Mouse (Mus musculus) forebrain, embryonic 11.5 days (tissue): ENCODE data around the gene C1rl. TPM values are rescaled to one million over a fixed set of nuclear protein-coding genes. Genes with fewer than 3 reads are reported as not detected.
A peak's percentile ranks its signal among the peaks of the same experiment; 100 is the strongest.

Experiments used
- ATAC-seq: fragments of 200-750 bp; cut with Nextera tagmentation; replicated peaks from 2 replicates; pipeline ENCODE4 v1.8.0; 2017; ENCODE audit warnings: moderate TSS enrichment; ENCODE audit not compliant: low FRiP score
- DNase-seq: peaks from one replicate; pipeline ENCODE4 v3.0.0-alpha.2; 2017; ENCODE audit warnings: low spot score
- H3K27ac ChIP-seq: fragments of 300-500 bp; sonication (generic); 2 replicates; pipeline ENCODE4 v1.5.1; 2014; ENCODE audit warnings: low read depth, low read length
- H3K27me3 ChIP-seq: fragments of 300-500 bp; sonication (generic); 2 replicates; pipeline ENCODE4 v1.6.1; 2014; ENCODE audit warnings: mild to moderate bottlenecking, low read length, mixed read lengths; ENCODE audit not compliant: control insufficient read depth, insufficient read depth
- H3K36me3 ChIP-seq: fragments of 300-500 bp; sonication (generic); 2 replicates; pipeline ENCODE4 v1.6.1; 2014; ENCODE audit warnings: mild to moderate bottlenecking, low read length, moderate library complexity, mixed read lengths; ENCODE audit not compliant: control insufficient read depth, insufficient read depth
- H3K4me1 ChIP-seq: fragments of 300-500 bp; sonication (generic); replicated peaks from 2 replicates; pipeline ENCODE4 v1.6.1; 2014; ENCODE audit warnings: low read length, mixed read lengths; ENCODE audit not compliant: control insufficient read depth, insufficient read depth
- H3K4me2 ChIP-seq: fragments of 300-500 bp; sonication (generic); 2 replicates; pipeline ENCODE4 v1.6.1; 2014; ENCODE audit warnings: low read depth, mild to moderate bottlenecking, low read length, moderate library complexity, mixed read lengths; ENCODE audit not compliant: severe bottlenecking
- H3K4me3 ChIP-seq: fragments of 300-500 bp; sonication (generic); 2 replicates; pipeline ENCODE4 v1.5.1; 2014; ENCODE audit warnings: low read depth, low read length
- H3K9ac ChIP-seq: fragments of 300-500 bp; sonication (generic); 2 replicates; pipeline ENCODE4 v1.6.1; 2014; ENCODE audit warnings: low read length
- H3K9me3 ChIP-seq: fragments of 300-500 bp; sonication (generic); 2 replicates; pipeline ENCODE4 v1.6.1; 2016; ENCODE audit warnings: low read length, mixed read lengths; ENCODE audit not compliant: control insufficient read depth
- WGBS: fragments of 180-500 bp; shearing (Covaris S2); extraction: QIAGEN DNeasy Blood & Tissue Kit; methylation state at CpG from one replicate; pipeline ENCODE4 v1.1.7; 2014; 5-methylcytosine and 5-hydroxymethylcytosine counted together
- polyA plus RNA-seq: library from polyadenylated mRNA; unstranded; fragments of >200 nt; fragmentation: Nextera tagmentation; extraction: Ambion mirVana; gene quantifications from 2 replicates; pipeline ENCODE4 v1.2.1, GENCODE M21; 2014

The C1rl gene
- 0.08 and 0.21 TPM in 2 replicates for polyA plus RNA-seq

DNA sequence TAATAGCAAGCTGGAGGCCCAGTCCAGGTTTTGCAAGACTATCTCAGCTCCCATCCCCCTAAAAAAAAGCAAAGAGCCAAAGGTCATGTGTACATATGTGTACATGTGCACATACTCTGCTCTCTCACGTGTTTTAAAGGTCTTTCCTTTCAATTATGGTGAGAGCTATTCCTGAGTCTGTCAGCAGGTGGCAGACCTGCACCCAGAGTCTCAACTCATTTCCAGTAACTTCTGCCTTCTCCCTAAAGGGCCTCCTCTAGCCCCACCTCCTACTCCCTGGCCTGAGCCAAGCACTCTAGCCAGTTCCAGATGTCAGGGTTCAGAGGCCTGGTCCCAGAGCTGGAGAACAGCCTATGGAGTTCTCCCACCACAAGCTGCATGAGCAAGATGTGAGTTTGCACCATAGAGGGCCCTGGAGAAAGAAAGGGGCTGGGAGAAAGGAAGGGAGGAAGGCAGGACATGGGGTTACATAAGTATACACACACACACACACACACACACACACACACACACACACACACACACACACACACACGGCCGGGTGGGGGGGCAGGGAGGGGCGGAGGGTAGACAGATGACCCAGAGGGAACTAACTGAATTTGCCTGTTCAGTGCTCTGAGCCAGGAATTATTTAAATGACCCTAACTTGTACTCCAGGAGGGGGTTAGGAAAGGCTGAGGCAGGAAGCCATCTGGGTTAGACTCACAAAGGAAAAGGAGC, at the start of gene C1rl:
Gene C1rl (plus strand): TSS at position 272 of the 720 bp plus-strand sequence.
- DNase-seq = peak; percentile 76
- ATAC-seq = peak; percentile 77
- WGBS = 49% methylated on average over 4 of the region's 4 CpGs
- Histone ChIP-seq H3K4me3 (no peak within 1 kb of the TSS), H3K27ac (no peak within 1 kb of the TSS), H3K9me3 (no peaks in the 10 kb centered on the region), H3K4me2 (no peak within 1 kb of the TSS), H3K36me3 (no peaks in the 10 kb centered on the region), H3K4me1 (no peaks in the 10 kb centered on the region), H3K27me3 (no peaks in the 10 kb centered on the region), H3K9ac (no peak within 1 kb of the TSS)

DNA sequence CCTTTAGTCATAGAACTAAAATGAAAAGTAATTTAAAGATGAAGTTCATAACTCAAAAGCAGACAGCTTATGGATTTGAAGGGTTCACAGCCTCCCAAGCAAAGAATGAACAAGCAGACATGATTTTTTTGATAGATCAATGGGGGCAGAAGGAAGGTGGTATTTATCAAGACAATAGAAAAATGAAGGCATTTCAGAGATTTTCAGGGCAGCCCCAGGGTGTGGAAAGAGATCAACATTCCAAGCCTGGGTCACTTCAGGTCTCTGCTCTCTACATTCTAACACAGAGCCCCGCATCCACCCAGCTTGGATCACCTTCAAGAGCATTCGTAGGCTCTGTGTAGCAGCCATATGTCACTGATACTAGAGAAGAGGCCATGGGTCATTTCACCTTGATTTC, 49.6 kb upstream of the C1rl start:
- Histone ChIP-seq H3K9ac (no peak overlapping the region), H3K36me3 (no peaks in the 10 kb centered on the region), H3K9me3 (no peaks in the 10 kb centered on the region), H3K4me1 (no peaks in the 10 kb centered on the region), H3K4me2 (no peak overlapping the region), H3K4me3 (no peak overlapping the region), H3K27me3 (no peaks in the 10 kb centered on the region), H3K27ac (no peak overlapping the region)
- 89% methylated on average over 2 of the region's 2 CpGs for WGBS
- DNase-seq (no peak), ATAC-seq (no peak)

DNA sequence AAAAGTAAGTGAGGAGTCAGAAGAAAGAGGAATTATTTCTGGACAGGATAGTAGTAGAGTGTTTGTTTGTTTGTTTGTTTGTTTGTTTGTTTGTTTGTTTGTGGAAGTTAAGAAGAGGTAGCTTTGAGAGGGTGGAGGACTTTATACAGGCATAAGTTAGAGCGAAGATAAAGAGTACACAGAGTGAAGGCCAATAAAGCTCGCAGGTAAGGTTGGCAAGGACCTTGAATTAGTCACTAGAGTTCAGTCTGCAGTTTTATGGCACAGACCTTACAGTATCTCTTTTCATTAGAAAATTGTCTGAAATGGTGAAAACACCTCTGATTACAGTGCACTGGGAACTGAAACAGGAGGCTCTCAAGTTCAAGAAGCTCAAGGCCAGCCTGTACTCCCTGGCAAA, 46.9 kb upstream of the C1rl start:
- ATAC-seq (no peak), DNase-seq (no peak)
- Histone ChIP-seq H3K27me3 (no peaks in the 10 kb centered on the region), H3K4me1 (no peaks in the 10 kb centered on the region), H3K9ac (no peak overlapping the region), H3K4me3 (no peak overlapping the region), H3K36me3 (no peaks in the 10 kb centered on the region), H3K9me3 (no peaks in the 10 kb centered on the region), H3K27ac (no peak overlapping the region), H3K4me2 (no peak overlapping the region)
- 87% methylated on average over 2 of the region's 2 CpGs for WGBS

DNA sequence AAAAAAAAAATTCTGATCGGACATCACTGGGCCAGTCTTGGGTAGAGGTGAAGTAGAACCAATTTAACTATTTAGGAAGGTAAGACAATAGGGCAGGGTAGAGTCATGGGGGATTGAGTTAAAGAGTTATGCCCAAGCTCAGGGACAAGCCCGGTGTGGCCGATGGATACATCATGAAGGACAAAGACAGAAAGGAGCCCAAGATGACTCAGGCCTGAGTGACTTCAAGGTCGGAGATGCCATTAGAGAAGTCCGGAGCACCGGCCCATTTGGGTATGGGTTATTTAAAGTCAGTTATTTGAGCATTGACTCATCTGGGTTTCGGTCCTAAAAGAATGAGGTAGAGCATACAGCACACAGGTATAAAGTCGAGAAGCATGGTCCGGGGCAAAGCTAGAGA, 46.5 kb upstream of the C1rl start:
- Histone ChIP-seq H3K9ac (no peak overlapping the region), H3K4me2 (no peak overlapping the region), H3K27ac (no peak overlapping the region), H3K9me3 (no peaks in the 10 kb centered on the region), H3K27me3 (no peaks in the 10 kb centered on the region), H3K4me1 (no peaks in the 10 kb centered on the region), H3K36me3 (no peaks in the 10 kb centered on the region), H3K4me3 (no peak overlapping the region)
- 92% methylated on average over 9 of the region's 9 CpGs for WGBS
- DNase-seq (no peak), ATAC-seq (no peak)

DNA sequence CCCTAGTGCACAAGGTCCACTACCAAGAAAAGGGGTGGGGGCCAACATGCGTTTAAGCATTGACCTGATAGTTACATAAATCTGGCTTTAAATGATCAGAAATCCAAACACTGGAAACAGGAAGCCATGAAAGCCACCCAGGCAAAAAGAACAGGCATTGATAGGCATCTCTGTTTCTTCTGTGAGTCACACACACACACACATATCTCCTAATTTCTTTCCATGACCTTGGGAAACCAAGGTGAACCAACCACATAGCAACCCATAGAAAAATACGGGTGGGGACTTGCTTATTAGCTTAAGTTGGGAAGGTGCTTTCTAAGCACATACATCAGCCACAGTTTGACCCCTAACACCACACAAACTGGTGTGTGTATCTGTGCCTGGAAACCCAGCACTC, 45.6 kb upstream of the C1rl start:
- H3K4me1 ChIP-seq = no peaks in the 10 kb centered on the region
- no peaks in the 10 kb centered on the region for H3K27me3 ChIP-seq
- H3K9ac ChIP-seq = no peak overlapping the region
- WGBS = 84% methylated on average over 2 of the region's 2 CpGs
- DNase-seq = no peak
- no peak for ATAC-seq
- H3K4me3 ChIP-seq = no peak overlapping the region
- H3K36me3 ChIP-seq = no peaks in the 10 kb centered on the region
- no peak overlapping the region for H3K27ac ChIP-seq
- H3K4me2 ChIP-seq = no peak overlapping the region
- H3K9me3 ChIP-seq = no peaks in the 10 kb centered on the region

DNA sequence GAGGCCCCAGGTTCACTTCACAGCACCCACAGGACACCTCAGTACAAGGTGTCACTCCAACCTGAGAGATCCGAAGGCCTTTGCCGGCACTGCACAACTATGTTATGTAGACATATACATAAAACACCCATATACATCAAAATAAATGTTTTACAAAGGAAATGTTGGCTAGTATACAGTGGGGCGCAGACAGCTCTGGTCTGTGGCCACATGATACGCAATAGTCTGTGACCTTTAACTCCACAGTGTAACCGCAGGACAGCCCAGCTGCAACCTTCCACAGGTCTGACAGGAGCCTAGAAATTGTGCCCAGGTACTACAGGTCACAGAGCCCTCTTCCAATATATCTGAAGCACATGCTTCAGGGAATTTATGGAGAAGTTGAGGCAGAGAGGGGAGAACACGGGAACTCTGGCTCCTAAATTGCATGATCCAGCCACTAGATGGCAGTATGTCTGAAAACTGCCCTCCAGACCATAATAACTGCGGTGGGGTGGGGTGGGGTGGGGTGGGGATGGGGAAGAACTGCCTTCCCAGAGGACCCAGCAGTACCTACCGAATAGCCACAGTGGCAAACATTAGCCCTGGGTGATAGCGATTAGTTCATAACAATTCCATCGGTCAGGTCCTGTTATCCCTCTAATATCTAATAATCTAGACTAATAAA, 44.6 kb upstream of the C1rl start:
- no peak for DNase-seq
- 75% methylated on average over 10 of the region's 10 CpGs for WGBS
- ATAC-seq = no peak
- Histone ChIP-seq H3K27ac (no peak overlapping the region), H3K9ac (no peak overlapping the region), H3K4me3 (no peak overlapping the region), H3K4me1 (no peaks in the 10 kb centered on the region), H3K4me2 (no peak overlapping the region), H3K9me3 (no peaks in the 10 kb centered on the region), H3K27me3 (no peaks in the 10 kb centered on the region), H3K36me3 (no peaks in the 10 kb centered on the region)

DNA sequence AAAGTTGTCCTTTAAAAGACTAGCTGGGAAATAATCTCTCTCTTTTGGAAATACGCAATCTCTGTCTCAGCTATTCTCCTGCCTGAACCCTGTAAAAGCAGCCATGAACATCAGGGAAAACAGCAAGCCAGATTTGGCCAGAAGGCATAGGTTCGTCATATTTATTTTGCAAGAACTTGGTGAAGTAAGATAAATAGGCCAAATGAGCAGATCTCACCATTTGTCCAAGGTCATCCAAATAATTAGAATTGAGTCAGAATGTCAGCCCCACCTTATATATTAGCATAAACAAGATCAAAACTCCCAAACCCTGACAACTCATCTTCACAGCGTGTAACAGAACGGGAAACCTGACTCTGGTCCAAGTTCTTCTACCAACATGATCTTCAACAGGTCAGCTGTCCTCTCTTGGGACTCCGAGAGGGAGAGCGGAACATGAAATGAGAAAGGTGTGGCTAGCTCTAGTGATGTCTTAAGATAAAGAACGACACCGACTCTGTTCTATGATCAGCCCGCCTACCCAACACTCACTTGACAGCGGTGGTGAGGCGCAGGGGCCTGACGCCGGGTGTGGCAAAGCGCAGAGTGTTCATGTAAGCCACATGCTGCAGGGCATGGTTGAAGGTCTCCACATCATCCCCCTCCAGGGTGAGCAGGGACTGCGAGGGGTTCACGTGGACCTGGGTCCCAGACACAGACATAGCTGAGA, 43.8 kb upstream of the C1rl start:
- no peak overlapping the region for H3K27ac ChIP-seq
- no peak overlapping the region for H3K4me3 ChIP-seq
- H3K9ac ChIP-seq = no peak overlapping the region
- no peak for DNase-seq
- H3K36me3 ChIP-seq = no peaks in the 10 kb centered on the region
- ATAC-seq = no peak
- H3K27me3 ChIP-seq = no peaks in the 10 kb centered on the region
- no peaks in the 10 kb centered on the region for H3K9me3 ChIP-seq
- H3K4me1 ChIP-seq = no peaks in the 10 kb centered on the region
- H3K4me2 ChIP-seq = no peak overlapping the region
- 91% methylated on average over 16 of the region's 16 CpGs for WGBS

DNA sequence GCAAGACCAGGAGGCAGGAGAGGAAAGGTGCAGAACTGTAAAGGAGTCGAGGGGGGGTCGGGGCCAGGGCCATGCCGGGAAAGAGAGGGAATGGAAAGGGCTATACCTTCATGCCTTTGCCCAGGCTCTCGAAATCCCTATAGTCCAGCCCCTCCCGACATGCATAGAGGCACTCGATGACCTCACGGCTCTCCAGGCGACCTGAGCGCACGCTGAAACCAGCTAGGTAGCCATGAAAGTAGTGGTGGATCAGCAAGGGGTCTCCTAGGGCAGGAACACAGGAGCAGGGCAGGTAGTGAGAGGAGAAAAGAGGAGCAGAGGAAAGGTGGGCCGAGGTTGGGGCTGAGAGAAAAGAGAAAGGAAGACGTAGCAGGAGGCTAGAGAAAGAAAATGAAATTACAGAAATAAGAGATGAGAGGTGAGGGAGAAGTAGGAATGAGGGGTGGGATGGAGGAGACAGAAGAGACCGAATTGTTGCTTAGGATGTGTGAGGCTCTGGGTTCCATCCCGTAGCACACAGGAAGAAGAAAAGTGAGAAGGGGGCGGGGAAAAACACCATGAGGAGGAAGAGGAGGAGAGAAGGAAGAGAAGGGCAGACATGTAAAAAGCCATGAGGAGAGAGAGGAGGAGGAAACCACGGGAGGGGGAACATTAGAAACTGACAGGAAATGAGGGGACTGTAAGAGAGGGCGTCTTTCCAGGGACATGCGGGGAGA, 43.1 kb upstream of the C1rl start:
- Histone ChIP-seq H3K27ac (no peak overlapping the region), H3K27me3 (no peaks in the 10 kb centered on the region), H3K4me1 (no peaks in the 10 kb centered on the region), H3K4me3 (no peak overlapping the region), H3K36me3 (no peaks in the 10 kb centered on the region), H3K9me3 (no peaks in the 10 kb centered on the region), H3K4me2 (no peak overlapping the region), H3K9ac (no peak overlapping the region)
- DNase-seq = no peak
- no peak for ATAC-seq
- WGBS = 85% methylated on average over 18 of the region's 18 CpGs
